Mouse (Mus musculus) neural tube, embryonic 14.5 days (tissue): ENCODE measurements around the gene Irx2. TPM values are rescaled to one million over a fixed set of nuclear protein-coding genes. Genes with fewer than 3 reads are reported as not detected.
A peak's percentile ranks its signal among the peaks of the same experiment; 100 is the strongest.

ENCODE experiments used
- ATAC-seq: fragments of 200-750 bp; cut with Nextera tagmentation; 2 replicates; pipeline ENCODE4 v1.8.0; 2017; ENCODE audit warnings: low read depth, mild to moderate bottlenecking, moderate TSS enrichment, moderate library complexity
- H3K27ac ChIP-seq: fragments of 300-500 bp; sonication (generic); 2 replicates; pipeline ENCODE4 v1.5.1; 2014; ENCODE audit warnings: low read depth, mild to moderate bottlenecking, control low read depth, low read length, moderate library complexity, mixed read lengths
- H3K27me3 ChIP-seq: fragments of 300-500 bp; sonication (generic); 2 replicates; pipeline ENCODE4 v1.6.1; 2014; ENCODE audit warnings: low read length; ENCODE audit not compliant: control insufficient read depth, insufficient read depth
- H3K36me3 ChIP-seq: fragments of 300-500 bp; sonication (generic); 2 replicates; pipeline ENCODE4 v1.6.1; 2014; ENCODE audit warnings: low read length, mixed read lengths; ENCODE audit not compliant: control insufficient read depth, insufficient read depth
- H3K4me1 ChIP-seq: fragments of 300-500 bp; sonication (generic); 2 replicates; pipeline ENCODE4 v1.6.1; 2014; ENCODE audit warnings: low read length; ENCODE audit not compliant: control insufficient read depth, insufficient read depth
- H3K4me2 ChIP-seq: fragments of 300-500 bp; sonication (generic); 2 replicates; pipeline ENCODE4 v1.6.1; 2014; ENCODE audit warnings: mild to moderate bottlenecking, low read depth, low read length, control low read depth
- H3K4me3 ChIP-seq: fragments of 300-500 bp; sonication (generic); 2 replicates; pipeline ENCODE4 v1.5.1; 2014; ENCODE audit warnings: low read depth, low read length, control low read depth, mixed read lengths
- H3K9ac ChIP-seq: fragments of 300-500 bp; sonication (generic); replicated peaks from 2 replicates; pipeline ENCODE4 v1.6.1; 2014; ENCODE audit warnings: low read depth, mild to moderate bottlenecking, control low read depth, low read length, mixed read lengths
- H3K9me3 ChIP-seq: fragments of 300-500 bp; sonication (generic); 2 replicates; pipeline ENCODE4 v1.6.1; 2016; ENCODE audit warnings: low read length; ENCODE audit not compliant: control insufficient read depth
- WGBS: fragments of 180-500 bp; shearing (Covaris S2); extraction: QIAGEN DNeasy Blood & Tissue Kit; methylation state at CpG from one replicate; pipeline ENCODE4 v1.1.7; 2014; 5-methylcytosine and 5-hydroxymethylcytosine counted together
- polyA plus RNA-seq: library from polyadenylated mRNA; unstranded; fragments of >200 nt; fragmentation: Nextera tagmentation; extraction: Ambion mirVana; gene quantifications from 2 replicates; pipeline ENCODE4 v1.2.1, GENCODE M21; 2014

The Irx2 gene
- polyA plus RNA-seq, 1 experiment from 2014 or later, result 11.6 TPM

GRCm38 (mm10) chr13:72632361-72632760, 3.7 kb downstream of the Irx2 start:
- no peaks in the 10 kb centered on the region for H3K9me3 ChIP-seq
- peaks cover 15% of the 10 kb centered on the region; the same call in 1 of the 2 replicates for H3K4me1 ChIP-seq
- WGBS, result 8% methylated on average over 6 of the region's 6 CpGs
- no peaks in the 10 kb centered on the region for H3K36me3 ChIP-seq
- ATAC-seq, result no peak
- H3K9ac ChIP-seq, result no peak overlapping the region; the same call in 1 of the 2 replicates
- H3K4me3 ChIP-seq, result peak overlapping the region; percentile 49; the same call in 1 of the 2 replicates
- H3K27ac ChIP-seq, result no peak overlapping the region
- peak overlapping the region; percentile 67 for H3K4me2 ChIP-seq
- peaks cover 53% of the 10 kb centered on the region for H3K27me3 ChIP-seq

GRCm38 (mm10) chr13:72633097-72633496, 4.5 kb downstream of the Irx2 start:
- H3K4me1 ChIP-seq, result peaks cover 13% of the 10 kb centered on the region; the same call in 1 of the 2 replicates
- ATAC-seq, result no peak
- H3K9me3 ChIP-seq, result no peaks in the 10 kb centered on the region
- H3K27me3 ChIP-seq, result peaks cover 48% of the 10 kb centered on the region
- H3K9ac ChIP-seq, result no peak overlapping the region
- 31% methylated on average over 2 of the region's 2 CpGs for WGBS
- H3K4me3 ChIP-seq, result peak overlapping the region; percentile 49; the same call in 1 of the 2 replicates
- peak overlapping the region; percentile 67; the same call in 1 of the 2 replicates for H3K4me2 ChIP-seq
- no peak overlapping the region for H3K27ac ChIP-seq
- no peaks in the 10 kb centered on the region for H3K36me3 ChIP-seq

- Histone ChIP-seq H3K9ac (no peak overlapping the region), H3K27ac (no peak overlapping the region), H3K27me3 (peaks cover 53% of the 10 kb centered on the region), H3K9me3 (no peaks in the 10 kb centered on the region), H3K4me1 (peaks cover 13% of the 10 kb centered on the region; the same call in 1 of the 2 replicates), H3K4me2 (no peak overlapping the region), H3K4me3 (no peak overlapping the region), H3K36me3 (no peaks in the 10 kb centered on the region)
- WGBS, result 20% methylated on average over 7 of the region's 7 CpGs
- ATAC-seq, result no peak
Observed at GRCm38 (mm10) chr13:72634752-72635315, 6.2 kb downstream of the Irx2 start.

- Histone ChIP-seq H3K36me3 (no peaks in the 10 kb centered on the region), H3K9ac (no peak overlapping the region), H3K27me3 (peaks cover 66% of the 10 kb centered on the region), H3K27ac (no peak overlapping the region), H3K4me2 (peak overlapping the region; percentile 11; the same call in 1 of the 2 replicates), H3K9me3 (no peaks in the 10 kb centered on the region), H3K4me1 (peaks cover 12% of the 10 kb centered on the region; the same call in 1 of the 2 replicates), H3K4me3 (no peak overlapping the region)
- ATAC-seq, result no peak
- under 1% methylated on average over 20 of the region's 20 CpGs for WGBS
Observed at GRCm38 (mm10) chr13:72636331-72636851, 7.8 kb downstream of the Irx2 start.

- Histone ChIP-seq H3K4me2 (no peak overlapping the region), H3K27me3 (peaks cover 60% of the 10 kb centered on the region)
- WGBS, result 15% methylated on average over 3 of the region's 3 CpGs
Observed at GRCm38 (mm10) chr13:72637536-72637935, 8.9 kb downstream of the Irx2 start.

GRCm38 (mm10) chr13:72638401-72639130, 9.9 kb downstream of the Irx2 start:
- ATAC-seq, result no peak
- WGBS, result 7% methylated on average over 26 of the region's 26 CpGs
- Histone ChIP-seq H3K4me1 (peaks cover 9% of the 10 kb centered on the region; the same call in 1 of the 2 replicates), H3K9me3 (no peaks in the 10 kb centered on the region), H3K4me2 (no peak overlapping the region), H3K27ac (no peak overlapping the region), H3K4me3 (no peak overlapping the region), H3K9ac (no peak overlapping the region), H3K27me3 (peaks cover 57% of the 10 kb centered on the region), H3K36me3 (no peaks in the 10 kb centered on the region)

More at GRCm38 (mm10) chr13:72637536-72637935, 8.9 kb downstream of the Irx2 start:
- no peak overlapping the region for H3K27ac ChIP-seq
- no peaks in the 10 kb centered on the region for H3K36me3 ChIP-seq
- H3K9me3 ChIP-seq, result no peaks in the 10 kb centered on the region
- H3K4me3 ChIP-seq, result no peak overlapping the region
- peaks cover 9% of the 10 kb centered on the region; the same call in 1 of the 2 replicates for H3K4me1 ChIP-seq
- H3K9ac ChIP-seq, result no peak overlapping the region
- no peak for ATAC-seq

- H3K36me3 ChIP-seq, result no peaks in the 10 kb centered on the region
- no peaks in the 10 kb centered on the region for H3K9me3 ChIP-seq
- peaks cover 9% of the 10 kb centered on the region; the same call in 1 of the 2 replicates for H3K4me1 ChIP-seq
- H3K27ac ChIP-seq, result no peak overlapping the region
- peak overlapping the region; percentile 62 for H3K4me2 ChIP-seq
- H3K4me3 ChIP-seq, result peak overlapping the region; percentile 26
- H3K27me3 ChIP-seq, result peaks cover 50% of the 10 kb centered on the region
- peak; percentile 62 for ATAC-seq
- WGBS, result 1% methylated on average over 32 of the region's 32 CpGs
- H3K9ac ChIP-seq, result 0 out of 2 replicates have a peak overlapping the region, but pooled peaks have one; percentile 16
Observed at GRCm38 (mm10) chr13:72639441-72640130, 11.0 kb downstream of the Irx2 start.

GRCm38 (mm10) chr13:72640131-72640521, 11.5 kb downstream of the Irx2 start:
- Histone ChIP-seq H3K4me2 (peak overlapping the region; percentile 62), H3K27ac (no peak overlapping the region), H3K27me3 (peaks cover 44% of the 10 kb centered on the region), H3K9me3 (no peaks in the 10 kb centered on the region), H3K4me3 (peak overlapping the region; percentile 26), H3K9ac (0 out of 2 replicates have a peak overlapping the region, but pooled peaks have one; percentile 16), H3K36me3 (no peaks in the 10 kb centered on the region), H3K4me1 (peaks cover 9% of the 10 kb centered on the region; the same call in 1 of the 2 replicates)
- WGBS, result 5% methylated on average over 11 of the region's 11 CpGs
- no peak for ATAC-seq
